Mouse (Mus musculus): ENCODE results near the gene B4galt2. TPM values are rescaled to one million over a fixed set of nuclear protein-coding genes. Genes with fewer than 3 reads are reported as not detected.
A peak's percentile ranks its signal among the peaks of the same experiment; 100 is the strongest.

B4galt2 gene
- polyA plus RNA-seq, 1 experiment from 2014 or later: 30.9 TPM

- Histone ChIP-seq H3K9ac (ENCODE audit: low read length) (no peak overlapping the region), H3K27ac (ENCODE audit: low read depth, low read length) (no peak overlapping the region), H3K4me3 (ENCODE audit: low read depth, low read length) (no peak overlapping the region), H3K4me1 (ENCODE audit: control insufficient read depth, insufficient read depth, low read length) (no peaks in the 10 kb centered on the region), H3K36me3 (ENCODE audit: control insufficient read depth, insufficient read depth, low read length) (no peaks in the 10 kb centered on the region), H3K4me2 (ENCODE audit: low read depth) (no peak overlapping the region), H3K27me3 (ENCODE audit: control insufficient read depth, insufficient read depth, low read length) (no peaks in the 10 kb centered on the region), H3K9me3 (ENCODE audit: control insufficient read depth, low read length) (no peaks in the 10 kb centered on the region)
- ATAC-seq (ENCODE audit: insufficient read depth, low FRiP score, low TSS enrichment) (no peak), DNase-seq (ENCODE audit: low spot score) (no peak)
- 90% methylated on average over 10 of the region's 10 CpGs for WGBS
Measured at GRCm38 (mm10) chr4:117852152-117852868, 31.0 kb downstream of the B4galt2 start.

GRCm38 (mm10) chr4:117850871-117851270 lies 32.4 kb downstream of the B4galt2 start:
- no peaks in the 10 kb centered on the region for H3K9me3 ChIP-seq (ENCODE audit: control insufficient read depth, low read length)
- no peak for ATAC-seq (ENCODE audit: insufficient read depth, low FRiP score, low TSS enrichment)
- H3K4me2 ChIP-seq (ENCODE audit: low read depth): no peak overlapping the region
- H3K36me3 ChIP-seq (ENCODE audit: control insufficient read depth, insufficient read depth, low read length): no peaks in the 10 kb centered on the region
- H3K4me1 ChIP-seq (ENCODE audit: control insufficient read depth, insufficient read depth, low read length): no peaks in the 10 kb centered on the region
- H3K4me3 ChIP-seq (ENCODE audit: low read depth, low read length): no peak overlapping the region
- H3K27ac ChIP-seq (ENCODE audit: low read depth, low read length): no peak overlapping the region
- no peak for DNase-seq (ENCODE audit: low spot score)
- no peak overlapping the region for H3K9ac ChIP-seq (ENCODE audit: low read length)
- WGBS: 76% methylated on average over 7 of the region's 7 CpGs
- H3K27me3 ChIP-seq (ENCODE audit: control insufficient read depth, insufficient read depth, low read length): no peaks in the 10 kb centered on the region

GRCm38 (mm10) chr4:117850176-117850575 lies 33.1 kb downstream of the B4galt2 start:
- Histone ChIP-seq H3K4me2 (ENCODE audit: low read depth) (no peak overlapping the region), H3K27me3 (ENCODE audit: control insufficient read depth, insufficient read depth, low read length) (no peaks in the 10 kb centered on the region), H3K4me1 (ENCODE audit: control insufficient read depth, insufficient read depth, low read length) (no peaks in the 10 kb centered on the region), H3K36me3 (ENCODE audit: control insufficient read depth, insufficient read depth, low read length) (no peaks in the 10 kb centered on the region), H3K4me3 (ENCODE audit: low read depth, low read length) (no peak overlapping the region), H3K9me3 (ENCODE audit: control insufficient read depth, low read length) (no peaks in the 10 kb centered on the region), H3K27ac (ENCODE audit: low read depth, low read length) (no peak overlapping the region), H3K9ac (ENCODE audit: low read length) (no peak overlapping the region)
- DNase-seq (ENCODE audit: low spot score) (no peak), ATAC-seq (ENCODE audit: insufficient read depth, low FRiP score, low TSS enrichment) (no peak)
- 87% methylated on average over 7 of the region's 7 CpGs for WGBS

GRCm38 (mm10) chr4:117849506-117849905 lies 33.8 kb downstream of the B4galt2 start:
- H3K9ac ChIP-seq (ENCODE audit: low read length): peak overlapping the region; percentile 7; the same call in 1 of the 2 replicates
- H3K27ac ChIP-seq (ENCODE audit: low read depth, low read length): no peak overlapping the region
- no peaks in the 10 kb centered on the region for H3K4me1 ChIP-seq (ENCODE audit: control insufficient read depth, insufficient read depth, low read length)
- no peaks in the 10 kb centered on the region for H3K9me3 ChIP-seq (ENCODE audit: control insufficient read depth, low read length)
- WGBS: 31% methylated on average over 5 of the region's 5 CpGs
- no peak overlapping the region for H3K4me2 ChIP-seq (ENCODE audit: low read depth)
- no peaks in the 10 kb centered on the region for H3K36me3 ChIP-seq (ENCODE audit: control insufficient read depth, insufficient read depth, low read length)
- no peak for DNase-seq (ENCODE audit: low spot score)
- H3K4me3 ChIP-seq (ENCODE audit: low read depth, low read length): no peak overlapping the region
- 0 out of 2 replicates have a peak, but pooled peaks have one; percentile 45 for ATAC-seq (ENCODE audit: insufficient read depth, low FRiP score, low TSS enrichment)
- no peaks in the 10 kb centered on the region for H3K27me3 ChIP-seq (ENCODE audit: control insufficient read depth, insufficient read depth, low read length)

GRCm38 (mm10) chr4:117849063-117849462 lies 34.2 kb downstream of the B4galt2 start:
- no peak overlapping the region for H3K4me2 ChIP-seq (ENCODE audit: low read depth)
- H3K9ac ChIP-seq (ENCODE audit: low read length): no peak overlapping the region; the same call in 1 of the 2 replicates
- no peaks in the 10 kb centered on the region for H3K27me3 ChIP-seq (ENCODE audit: control insufficient read depth, insufficient read depth, low read length)
- H3K4me1 ChIP-seq (ENCODE audit: control insufficient read depth, insufficient read depth, low read length): no peaks in the 10 kb centered on the region
- no peak overlapping the region for H3K4me3 ChIP-seq (ENCODE audit: low read depth, low read length)
- no peaks in the 10 kb centered on the region for H3K9me3 ChIP-seq (ENCODE audit: control insufficient read depth, low read length)
- ATAC-seq (ENCODE audit: insufficient read depth, low FRiP score, low TSS enrichment): 0 out of 2 replicates have a peak, but pooled peaks have one; percentile 35
- no peaks in the 10 kb centered on the region for H3K36me3 ChIP-seq (ENCODE audit: control insufficient read depth, insufficient read depth, low read length)
- WGBS: 54% methylated on average over 17 of the region's 17 CpGs
- no peak for DNase-seq (ENCODE audit: low spot score)
- no peak overlapping the region for H3K27ac ChIP-seq (ENCODE audit: low read depth, low read length)

- ATAC-seq (ENCODE audit: insufficient read depth, low FRiP score, low TSS enrichment): no peak
- H3K27ac ChIP-seq (ENCODE audit: low read depth, low read length): no peak overlapping the region
- no peak overlapping the region for H3K4me2 ChIP-seq (ENCODE audit: low read depth)
- no peaks in the 10 kb centered on the region for H3K4me1 ChIP-seq (ENCODE audit: control insufficient read depth, insufficient read depth, low read length)
- no peak overlapping the region for H3K9ac ChIP-seq (ENCODE audit: low read length)
- DNase-seq (ENCODE audit: low spot score): no peak
- no peak overlapping the region for H3K4me3 ChIP-seq (ENCODE audit: low read depth, low read length)
- H3K27me3 ChIP-seq (ENCODE audit: control insufficient read depth, insufficient read depth, low read length): no peaks in the 10 kb centered on the region
- 26% methylated on average over 2 of the region's 2 CpGs for WGBS
- no peaks in the 10 kb centered on the region for H3K9me3 ChIP-seq (ENCODE audit: control insufficient read depth, low read length)
- no peaks in the 10 kb centered on the region for H3K36me3 ChIP-seq (ENCODE audit: control insufficient read depth, insufficient read depth, low read length)
Measured at GRCm38 (mm10) chr4:117847011-117847410, 36.3 kb downstream of the B4galt2 start.

GRCm38 (mm10) chr4:117846261-117846660 lies 37.0 kb downstream of the B4galt2 start:
- over 99% methylated on average over 4 of the region's 4 CpGs for WGBS
- no peak for ATAC-seq (ENCODE audit: insufficient read depth, low FRiP score, low TSS enrichment)
- no peaks in the 10 kb centered on the region for H3K27me3 ChIP-seq (ENCODE audit: control insufficient read depth, insufficient read depth, low read length)
- no peak overlapping the region for H3K4me3 ChIP-seq (ENCODE audit: low read depth, low read length)
- no peak overlapping the region for H3K4me2 ChIP-seq (ENCODE audit: low read depth)
- no peaks in the 10 kb centered on the region for H3K4me1 ChIP-seq (ENCODE audit: control insufficient read depth, insufficient read depth, low read length)
- no peaks in the 10 kb centered on the region for H3K36me3 ChIP-seq (ENCODE audit: control insufficient read depth, insufficient read depth, low read length)
- no peak for DNase-seq (ENCODE audit: low spot score)
- no peak overlapping the region for H3K27ac ChIP-seq (ENCODE audit: low read depth, low read length)
- H3K9me3 ChIP-seq (ENCODE audit: control insufficient read depth, low read length): no peaks in the 10 kb centered on the region
- no peak overlapping the region for H3K9ac ChIP-seq (ENCODE audit: low read length)

GRCm38 (mm10) chr4:117845316-117845715 lies 38.0 kb downstream of the B4galt2 start:
- Histone ChIP-seq H3K36me3 (ENCODE audit: control insufficient read depth, insufficient read depth, low read length) (no peaks in the 10 kb centered on the region), H3K4me2 (ENCODE audit: low read depth) (no peak overlapping the region), H3K27me3 (ENCODE audit: control insufficient read depth, insufficient read depth, low read length) (no peaks in the 10 kb centered on the region), H3K4me1 (ENCODE audit: control insufficient read depth, insufficient read depth, low read length) (no peaks in the 10 kb centered on the region), H3K9me3 (ENCODE audit: control insufficient read depth, low read length) (no peaks in the 10 kb centered on the region), H3K9ac (ENCODE audit: low read length) (no peak overlapping the region), H3K27ac (ENCODE audit: low read depth, low read length) (no peak overlapping the region), H3K4me3 (ENCODE audit: low read depth, low read length) (no peak overlapping the region)
- 76% methylated on average over 11 of the region's 11 CpGs for WGBS
- DNase-seq (ENCODE audit: low spot score) (no peak), ATAC-seq (ENCODE audit: insufficient read depth, low FRiP score, low TSS enrichment) (no peak)

- Histone ChIP-seq H3K36me3 (ENCODE audit: control insufficient read depth, insufficient read depth, low read length) (no peaks in the 10 kb centered on the region), H3K9ac (ENCODE audit: low read length) (no peak overlapping the region), H3K27me3 (ENCODE audit: control insufficient read depth, insufficient read depth, low read length) (no peaks in the 10 kb centered on the region), H3K4me3 (ENCODE audit: low read depth, low read length) (no peak overlapping the region), H3K27ac (ENCODE audit: low read depth, low read length) (no peak overlapping the region), H3K4me1 (ENCODE audit: control insufficient read depth, insufficient read depth, low read length) (no peaks in the 10 kb centered on the region), H3K4me2 (ENCODE audit: low read depth) (no peak overlapping the region), H3K9me3 (ENCODE audit: control insufficient read depth, low read length) (no peaks in the 10 kb centered on the region)
- WGBS: 91% methylated on average over 5 of the region's 5 CpGs
- ATAC-seq (ENCODE audit: insufficient read depth, low FRiP score, low TSS enrichment): no peak
- DNase-seq (ENCODE audit: low spot score): no peak
Measured at GRCm38 (mm10) chr4:117844467-117844866, 38.8 kb downstream of the B4galt2 start.

Measured in neural tube, embryonic 11.5 days (tissue).